Mouse (Mus musculus): ENCODE results near the gene Gm20219. TPM values are rescaled to one million over a fixed set of nuclear protein-coding genes. Genes with fewer than 3 reads are reported as not detected.

The Gm20219 gene
- polyA plus RNA-seq, 1 experiment from 2014 or later = 1.3 TPM

GRCm38 (mm10) chr17:56561866-56562265 lies 7.7 kb upstream of the Gm20219 start:
- no peak overlapping the region for H3K27ac ChIP-seq
- H3K4me3 ChIP-seq (replicated peaks; ENCODE audit: low read length) = no peak overlapping the region
- H3K9ac ChIP-seq = no peak overlapping the region
- WGBS = 98% methylated on average over 2 of the region's 2 CpGs
- no peaks in the 10 kb centered on the region for H3K9me3 ChIP-seq (ENCODE audit: control insufficient read depth, low read length)
- H3K36me3 ChIP-seq (replicated peaks; ENCODE audit: control insufficient read depth, insufficient read depth) = peaks cover 63% of the 10 kb centered on the region
- ATAC-seq (ENCODE audit: low FRiP score) (no peak), DNase-seq (ENCODE audit: low spot score) (no peak)
- no peaks in the 10 kb centered on the region for H3K27me3 ChIP-seq (ENCODE audit: control insufficient read depth, insufficient read depth, low read length)
- no peaks in the 10 kb centered on the region for H3K4me1 ChIP-seq (replicated peaks; ENCODE audit: control insufficient read depth, insufficient read depth, low read length)
- H3K4me2 ChIP-seq (replicated peaks) = no peak overlapping the region

GRCm38 (mm10) chr17:56560131-56560530 lies 5.9 kb upstream of the Gm20219 start:
- ATAC-seq (ENCODE audit: low FRiP score) (no peak), DNase-seq (ENCODE audit: low spot score) (no peak)
- Histone ChIP-seq H3K4me1 (replicated peaks; ENCODE audit: control insufficient read depth, insufficient read depth, low read length) (no peaks in the 10 kb centered on the region), H3K4me3 (replicated peaks; ENCODE audit: low read length) (no peak overlapping the region), H3K36me3 (replicated peaks; ENCODE audit: control insufficient read depth, insufficient read depth) (peaks cover 46% of the 10 kb centered on the region), H3K9ac (no peak overlapping the region), H3K27me3 (ENCODE audit: control insufficient read depth, insufficient read depth, low read length) (no peaks in the 10 kb centered on the region), H3K27ac (no peak overlapping the region), H3K9me3 (ENCODE audit: control insufficient read depth, low read length) (no peaks in the 10 kb centered on the region), H3K4me2 (replicated peaks) (no peak overlapping the region)
- 77% methylated on average over 1 of the region's 1 CpGs for WGBS

- ATAC-seq (ENCODE audit: low FRiP score) (no peak), DNase-seq (ENCODE audit: low spot score) (no peak)
- peaks cover 38% of the 10 kb centered on the region for H3K36me3 ChIP-seq (replicated peaks; ENCODE audit: control insufficient read depth, insufficient read depth)
- 82% methylated on average over 3 of the region's 3 CpGs for WGBS
- H3K4me3 ChIP-seq (replicated peaks; ENCODE audit: low read length) = no peak overlapping the region
- no peaks in the 10 kb centered on the region for H3K27me3 ChIP-seq (ENCODE audit: control insufficient read depth, insufficient read depth, low read length)
- H3K9ac ChIP-seq = no peak overlapping the region
- no peak overlapping the region for H3K4me2 ChIP-seq (replicated peaks)
- H3K9me3 ChIP-seq (ENCODE audit: control insufficient read depth, low read length) = no peaks in the 10 kb centered on the region
- no peaks in the 10 kb centered on the region for H3K4me1 ChIP-seq (replicated peaks; ENCODE audit: control insufficient read depth, insufficient read depth, low read length)
- H3K27ac ChIP-seq = no peak overlapping the region
Observed at GRCm38 (mm10) chr17:56559386-56559785, 5.2 kb upstream of the Gm20219 start.

- Histone ChIP-seq H3K4me1 (replicated peaks; ENCODE audit: control insufficient read depth, insufficient read depth, low read length) (no peaks in the 10 kb centered on the region), H3K27ac (no peak overlapping the region), H3K4me3 (replicated peaks; ENCODE audit: low read length) (no peak overlapping the region), H3K27me3 (ENCODE audit: control insufficient read depth, insufficient read depth, low read length) (no peaks in the 10 kb centered on the region), H3K36me3 (replicated peaks; ENCODE audit: control insufficient read depth, insufficient read depth) (peaks cover 29% of the 10 kb centered on the region), H3K4me2 (replicated peaks) (no peak overlapping the region), H3K9ac (no peak overlapping the region), H3K9me3 (ENCODE audit: control insufficient read depth, low read length) (no peaks in the 10 kb centered on the region)
- DNase-seq (ENCODE audit: low spot score) (peak; percentile 81), ATAC-seq (ENCODE audit: low FRiP score) (peak; percentile 79)
- WGBS = 20% methylated on average over 3 of the region's 3 CpGs
Observed at GRCm38 (mm10) chr17:56558448-56558847, 4.3 kb upstream of the Gm20219 start.

- ATAC-seq (ENCODE audit: low FRiP score) (peak; percentile 16; the same call in 1 of the 2 replicates), DNase-seq (ENCODE audit: low spot score) (peak; percentile 78)
- Histone ChIP-seq H3K9ac (no peak overlapping the region), H3K4me2 (replicated peaks) (no peak overlapping the region), H3K27me3 (ENCODE audit: control insufficient read depth, insufficient read depth, low read length) (no peaks in the 10 kb centered on the region), H3K36me3 (replicated peaks; ENCODE audit: control insufficient read depth, insufficient read depth) (no peaks in the 10 kb centered on the region), H3K9me3 (ENCODE audit: control insufficient read depth, low read length) (no peaks in the 10 kb centered on the region), H3K4me1 (replicated peaks; ENCODE audit: control insufficient read depth, insufficient read depth, low read length) (peaks cover 24% of the 10 kb centered on the region), H3K4me3 (replicated peaks; ENCODE audit: low read length) (no peak overlapping the region), H3K27ac (peak overlapping the region; percentile 89)
- 44% methylated on average over 5 of the region's 5 CpGs for WGBS
Observed at GRCm38 (mm10) chr17:56552781-56553363, 1.3 kb downstream of the Gm20219 start.

- peak; percentile 55 for DNase-seq (ENCODE audit: low spot score)
- H3K9me3 ChIP-seq (ENCODE audit: control insufficient read depth, low read length) = no peaks in the 10 kb centered on the region
- ATAC-seq (ENCODE audit: low FRiP score) = peak; percentile 87
- H3K4me2 ChIP-seq (replicated peaks) = no peak overlapping the region
- WGBS = 27% methylated on average over 6 of the region's 6 CpGs
- no peak overlapping the region for H3K4me3 ChIP-seq (replicated peaks; ENCODE audit: low read length)
- H3K27me3 ChIP-seq (ENCODE audit: control insufficient read depth, insufficient read depth, low read length) = no peaks in the 10 kb centered on the region
- H3K36me3 ChIP-seq (replicated peaks; ENCODE audit: control insufficient read depth, insufficient read depth) = no peaks in the 10 kb centered on the region
- 0 out of 2 replicates have a peak overlapping the region, but pooled peaks have one; percentile 24 for H3K9ac ChIP-seq
- H3K27ac ChIP-seq = peak overlapping the region; percentile 89
- peaks cover 30% of the 10 kb centered on the region for H3K4me1 ChIP-seq (replicated peaks; ENCODE audit: control insufficient read depth, insufficient read depth, low read length)
Observed at GRCm38 (mm10) chr17:56551841-56552581, 2.2 kb downstream of the Gm20219 start.

GRCm38 (mm10) chr17:56550784-56551475 lies 3.3 kb downstream of the Gm20219 start:
- DNase-seq (ENCODE audit: low spot score) (peak; percentile 17), ATAC-seq (ENCODE audit: low FRiP score) (no peak)
- Histone ChIP-seq H3K4me2 (replicated peaks) (no peak overlapping the region), H3K9me3 (ENCODE audit: control insufficient read depth, low read length) (no peaks in the 10 kb centered on the region), H3K27ac (peak overlapping the region; percentile 89), H3K36me3 (replicated peaks; ENCODE audit: control insufficient read depth, insufficient read depth) (no peaks in the 10 kb centered on the region), H3K4me3 (replicated peaks; ENCODE audit: low read length) (no peak overlapping the region), H3K9ac (no peak overlapping the region), H3K27me3 (ENCODE audit: control insufficient read depth, insufficient read depth, low read length) (no peaks in the 10 kb centered on the region), H3K4me1 (replicated peaks; ENCODE audit: control insufficient read depth, insufficient read depth, low read length) (peaks cover 35% of the 10 kb centered on the region)
- WGBS = 72% methylated on average over 12 of the region's 12 CpGs

- 13% methylated on average over 4 of the region's 4 CpGs for WGBS
- no peaks in the 10 kb centered on the region for H3K36me3 ChIP-seq (replicated peaks; ENCODE audit: control insufficient read depth, insufficient read depth)
- H3K9ac ChIP-seq = no peak overlapping the region
- peaks cover 35% of the 10 kb centered on the region for H3K4me1 ChIP-seq (replicated peaks; ENCODE audit: control insufficient read depth, insufficient read depth, low read length)
- H3K9me3 ChIP-seq (ENCODE audit: control insufficient read depth, low read length) = no peaks in the 10 kb centered on the region
- no peak overlapping the region for H3K4me3 ChIP-seq (replicated peaks; ENCODE audit: low read length)
- no peaks in the 10 kb centered on the region for H3K27me3 ChIP-seq (ENCODE audit: control insufficient read depth, insufficient read depth, low read length)
- H3K4me2 ChIP-seq (replicated peaks) = no peak overlapping the region
- no peak overlapping the region; the same call in 1 of the 2 replicates for H3K27ac ChIP-seq
- DNase-seq (ENCODE audit: low spot score) (no peak), ATAC-seq (ENCODE audit: low FRiP score) (no peak)
Observed at GRCm38 (mm10) chr17:56548605-56549105, 5.5 kb downstream of the Gm20219 start.

All from hindbrain, embryonic 14.5 days (tissue).